Mouse (Mus musculus) forebrain, embryonic 13.5 days (tissue): ENCODE measurements around the gene Fip1l1. TPM values are rescaled to one million over a fixed set of nuclear protein-coding genes. Genes with fewer than 3 reads are reported as not detected.

Source experiments
- ATAC-seq: fragments of 200-750 bp; cut with Nextera tagmentation; 2 replicates; pipeline ENCODE4 v1.8.0; 2017
- H3K27ac ChIP-seq: fragments of 300-500 bp; sonication (generic); 2 replicates; pipeline ENCODE4 v1.5.1; 2015; ENCODE audit warnings: inconsistent platforms, mild to moderate bottlenecking, moderate library complexity
- H3K27me3 ChIP-seq: fragments of 300-500 bp; sonication (generic); 2 replicates; pipeline ENCODE4 v1.6.1; 2015; ENCODE audit warnings: mild to moderate bottlenecking, inconsistent platforms
- H3K36me3 ChIP-seq: fragments of 300-500 bp; sonication (generic); 2 replicates; pipeline ENCODE4 v1.6.1; 2015; ENCODE audit warnings: mild to moderate bottlenecking, inconsistent platforms; ENCODE audit not compliant: poor library complexity, severe bottlenecking
- H3K4me1 ChIP-seq: fragments of 300-500 bp; sonication (generic); 2 replicates; pipeline ENCODE4 v1.6.1; 2015; ENCODE audit warnings: inconsistent platforms
- H3K4me2 ChIP-seq: fragments of 300-500 bp; sonication (generic); 2 replicates; pipeline ENCODE4 v1.6.1; 2015; ENCODE audit warnings: inconsistent platforms, mild to moderate bottlenecking, moderate library complexity
- H3K4me3 ChIP-seq: fragments of 300-500 bp; sonication (generic); 2 replicates; pipeline ENCODE4 v1.5.1; 2015; ENCODE audit warnings: mild to moderate bottlenecking, inconsistent platforms
- H3K9ac ChIP-seq: fragments of 300-500 bp; sonication (generic); 2 replicates; pipeline ENCODE4 v1.6.1; 2015; ENCODE audit warnings: mild to moderate bottlenecking, inconsistent platforms
- H3K9me3 ChIP-seq: fragments of 300-500 bp; sonication (generic); replicated peaks from 2 replicates; pipeline ENCODE4 v1.6.1; 2016; ENCODE audit warnings: inconsistent platforms
- WGBS: fragments of 180-500 bp; shearing (Covaris S2); methylation state at CpG from one replicate; pipeline ENCODE4 v1.1.7; 2015; 5-methylcytosine and 5-hydroxymethylcytosine counted together
- polyA plus RNA-seq: library from polyadenylated mRNA; unstranded; fragments of >200 nt; fragmentation: Nextera tagmentation; extraction: Ambion mirVana; gene quantifications from 2 replicates; pipeline ENCODE4 v1.2.1, GENCODE M21; 2015

Gene Fip1l1
- polyA plus RNA-seq, 1 experiment from 2014 or later: 97.1 TPM

GRCm38 (mm10) chr5:74647584-74647984 lies 112.3 kb downstream of the Fip1l1 start:
- no peak for ATAC-seq
- Histone ChIP-seq H3K9me3 (no peaks in the 10 kb centered on the region), H3K27me3 (no peaks in the 10 kb centered on the region), H3K4me2 (no peak overlapping the region), H3K27ac (no peak overlapping the region), H3K4me3 (no peak overlapping the region), H3K36me3 (no peaks in the 10 kb centered on the region), H3K4me1 (no peaks in the 10 kb centered on the region), H3K9ac (no peak overlapping the region)
- 85% methylated on average over 5 of the region's 6 CpGs for WGBS

DNA sequence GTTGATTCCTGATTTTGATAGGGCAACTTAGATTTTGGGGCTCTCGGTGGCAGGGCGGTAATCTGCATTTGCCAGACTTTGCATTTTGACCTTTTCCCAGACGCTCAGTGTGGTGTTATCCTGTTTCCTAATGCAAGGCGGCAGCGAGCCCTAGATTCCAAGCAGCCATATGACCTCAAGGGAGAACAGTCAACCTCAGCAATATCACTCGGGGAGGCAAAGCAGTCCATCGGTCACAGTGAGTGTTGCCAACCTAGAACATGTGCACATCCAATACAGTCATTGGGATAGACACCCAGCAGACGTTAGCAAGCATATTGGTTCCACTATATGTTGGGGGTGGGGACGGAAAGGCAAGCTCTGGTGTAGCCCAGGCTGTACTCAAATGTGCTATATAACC lies 113.0 kb downstream of the Fip1l1 start:
- no peaks in the 10 kb centered on the region for H3K36me3 ChIP-seq

More for the DNA sequence above, 113.0 kb downstream of the Fip1l1 start:
- no peak for ATAC-seq
- WGBS: 85% methylated on average over 9 of the region's 9 CpGs
- Histone ChIP-seq H3K4me2 (no peak overlapping the region), H3K4me1 (no peaks in the 10 kb centered on the region), H3K9me3 (no peaks in the 10 kb centered on the region), H3K9ac (no peak overlapping the region), H3K4me3 (no peak overlapping the region), H3K27me3 (no peaks in the 10 kb centered on the region), H3K27ac (no peak overlapping the region)

Other genes with a start within 250 kb of the Fip1l1 start
- 17.9 and 20.0 TPM in 2 replicates for gene Scfd2, start 3.7 kb upstream of the Fip1l1 start, polyA plus RNA-seq
- gene Lnx1, start 167.5 kb downstream of the Fip1l1 start, polyA plus RNA-seq: 0.97 and 1.5 TPM in 2 replicates